Mouse (Mus musculus) layer of hippocampus, postnatal 36 days (tissue): Measurements from ENCODE around the gene Pdcl. TPM values are rescaled to one million over a fixed set of nuclear protein-coding genes. Genes with fewer than 3 reads are reported as not detected.

Experiments
- DNase-seq, 2 experiments: peaks; one replicate each; pipeline ENCODE4 v3.0.0; 2022
- total RNA-seq, 2 experiments: library from RNA; stranded (reverse); gene quantifications; 2 replicates each; pipeline ENCODE4 v1.2.3; 2021

Pdcl gene
- 10 to 100 TPM; 27.9 to 29.2 TPM for total RNA-seq

DNA sequence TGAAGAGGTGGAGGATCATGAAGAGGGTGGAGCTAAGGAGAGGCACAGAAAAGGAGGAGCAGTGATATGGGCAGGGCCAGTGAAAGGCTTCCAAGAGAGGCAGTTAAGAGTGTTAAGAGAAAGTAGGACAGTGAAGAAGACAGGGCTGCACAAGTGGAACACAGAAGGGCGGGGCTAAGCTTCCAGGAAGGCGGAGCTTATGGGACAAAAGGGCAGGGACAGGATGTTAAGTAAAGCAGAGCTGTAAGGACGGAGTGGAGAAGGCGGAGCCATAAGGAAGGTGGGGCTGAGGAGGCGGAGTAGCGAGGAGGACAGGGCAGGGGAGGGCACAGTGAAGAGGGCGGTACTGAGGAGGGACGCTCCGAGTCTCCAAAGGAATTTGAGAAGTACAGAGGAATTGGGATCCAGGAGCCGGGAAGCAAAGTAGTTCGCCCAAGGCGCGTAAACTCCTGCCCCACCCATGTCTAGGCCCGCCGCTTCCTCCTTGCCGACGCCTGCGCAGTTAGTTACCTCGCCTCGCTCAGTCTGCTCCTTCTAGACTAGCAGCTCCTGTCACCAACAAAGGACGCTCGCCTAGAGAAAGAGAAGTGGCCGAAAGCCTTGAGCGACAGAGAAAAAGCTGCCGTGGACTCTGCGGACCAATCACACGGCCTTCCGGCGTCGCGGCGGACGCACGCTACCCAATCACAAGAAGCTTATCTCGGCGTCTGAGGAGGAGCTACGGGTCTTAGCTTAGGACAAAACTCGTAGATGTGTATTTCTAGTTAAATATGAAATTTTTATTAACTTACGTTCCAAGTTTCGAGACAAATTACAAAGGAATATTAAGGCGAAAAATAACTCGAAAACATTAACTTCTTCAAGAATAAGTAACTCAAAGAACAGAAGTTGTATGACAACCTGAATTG, at the start of gene Pdcl:
TSS of gene Pdcl (minus strand) at position 700 of the 908 bp plus-strand sequence.
- peak; percentile 87 to 88 for DNase-seq

- DNase-seq, result no peak
Measured at GRCm38 (mm10) chr2:37395539-37395938, 36.4 kb upstream of the Pdcl start.

GRCm38 (mm10) chr2:37382921-37383320, 23.8 kb upstream of the Pdcl start:
- DNase-seq, result peak; percentile 22 to 31

- peak; percentile 18 to 50 for DNase-seq
Measured at GRCm38 (mm10) chr2:37380189-37380588, 21.1 kb upstream of the Pdcl start.

GRCm38 (mm10) chr2:37376018-37376417, 16.9 kb upstream of the Pdcl start:
- no peak for DNase-seq

DNA sequence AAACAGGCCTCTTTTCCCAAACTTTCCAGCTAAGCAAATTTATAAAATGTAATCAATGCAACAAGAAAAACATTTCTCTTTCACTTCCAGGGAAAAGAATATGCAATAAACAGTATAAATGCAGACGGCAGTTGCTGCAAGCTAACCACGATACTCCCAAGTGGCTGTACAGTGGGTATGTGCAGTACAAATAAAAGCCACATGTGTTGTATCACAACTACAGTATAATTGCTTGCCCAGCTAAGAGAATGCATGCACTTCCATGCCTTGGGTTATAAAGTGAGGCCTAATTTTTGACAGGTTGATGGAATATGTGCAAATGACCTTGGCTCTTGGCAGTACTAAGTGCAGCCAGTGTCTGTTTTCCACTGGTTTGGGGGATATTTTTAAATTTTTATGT, 11.5 kb upstream of the Pdcl start:
- no peak for DNase-seq

- DNase-seq, result no peak
Measured at GRCm38 (mm10) chr2:37359908-37360307, 776 bp upstream of the Pdcl start.

GRCm38 (mm10) chr2:37355571-37355970, 3.6 kb downstream of the Pdcl start:
- no peak for DNase-seq

DNA sequence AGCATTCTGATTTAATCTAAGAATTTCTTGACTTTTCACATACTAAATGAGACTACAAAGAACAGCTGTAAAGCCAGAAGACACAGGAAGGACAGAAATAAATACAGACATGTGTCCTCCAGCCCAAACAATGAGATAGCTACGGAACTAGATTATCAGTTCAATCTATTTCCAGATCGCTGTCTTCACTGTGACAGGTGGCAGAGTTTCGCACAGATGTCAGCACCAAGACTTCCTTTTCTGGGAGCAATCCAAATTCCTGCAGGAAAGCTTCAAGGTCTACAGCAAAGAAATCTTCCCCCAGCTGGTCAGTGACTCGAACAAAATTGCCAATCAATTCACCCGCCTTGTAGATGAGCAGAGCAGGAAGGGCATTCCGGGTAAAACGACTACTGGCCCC, 7.5 kb downstream of the Pdcl start:
- DNase-seq, result peak in 1 of 2 experiments; percentile 26

DNA sequence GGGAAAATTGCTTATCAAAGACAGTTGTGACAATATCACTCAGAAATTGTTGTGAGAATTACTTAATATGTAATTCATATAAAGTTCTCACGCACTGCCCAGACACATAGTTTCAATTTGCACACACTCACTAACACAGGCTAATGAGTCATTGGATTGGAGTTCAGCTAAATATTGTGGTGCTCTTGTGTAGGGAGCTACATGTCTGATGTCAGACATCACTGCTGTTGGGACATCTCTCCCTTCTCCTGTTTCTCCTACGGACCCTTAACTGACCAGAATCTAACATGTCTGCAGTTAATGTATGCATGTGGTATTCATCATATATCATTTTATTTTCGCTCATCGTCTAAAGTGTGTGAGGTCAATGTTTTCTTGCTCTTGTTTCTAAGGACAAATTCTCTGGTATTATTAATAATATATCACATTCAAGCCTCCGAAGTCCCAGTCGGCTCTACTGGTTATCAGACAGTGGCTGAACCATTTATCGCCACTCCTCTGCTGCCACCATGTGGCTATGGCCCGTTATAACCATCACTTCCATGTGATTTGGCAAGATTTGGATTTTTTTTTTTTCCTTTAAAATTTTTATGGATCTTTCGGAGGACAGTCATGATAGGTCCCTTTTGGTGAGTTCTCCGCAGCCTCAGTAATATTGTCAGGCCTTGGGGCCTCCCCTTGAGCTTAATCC, 20.5 kb downstream of the Pdcl start:
- peak in 1 of 2 experiments; percentile 53 for DNase-seq

DNA sequence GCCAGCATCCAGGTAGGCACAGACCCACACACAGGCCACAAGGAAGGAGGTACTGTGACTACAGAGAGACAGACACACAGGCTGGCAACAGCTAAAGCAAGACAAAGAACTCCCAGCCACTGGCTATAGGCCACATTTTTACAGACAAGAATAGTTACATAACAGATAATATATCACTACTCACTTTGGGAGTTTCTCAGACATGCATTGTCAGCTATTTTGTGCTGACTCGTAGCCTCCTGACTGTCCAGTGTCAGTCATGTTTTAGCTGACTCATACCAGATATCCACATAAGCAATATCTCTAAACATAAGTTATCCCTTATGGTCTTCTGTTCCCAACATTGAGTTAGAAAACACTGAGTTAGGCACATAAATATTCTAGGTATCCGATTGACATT, 25.8 kb downstream of the Pdcl start:
- no peak for DNase-seq

GRCm38 (mm10) chr2:37326215-37326614, 32.9 kb downstream of the Pdcl start, which contains the start of gene Olfr368:
Gene Olfr368, plus strand, starts transcription at chr2:37326515.
- DNase-seq, result no peak

Other genes starting within 250 kb of the Pdcl start
- gene Olfr362, start 241.4 kb downstream of the Pdcl start, total RNA-seq, result not detected
- gene Olfr364-ps1, start 220.0 kb downstream of the Pdcl start, total RNA-seq, result not detected
- gene Olfr365, start 171.1 kb downstream of the Pdcl start, total RNA-seq, result not detected
- not detected for gene Olfr366, start 147.8 kb downstream of the Pdcl start, total RNA-seq
- not detected for gene Olfr368, start 32.8 kb downstream of the Pdcl start, total RNA-seq
- gene Rc3h2, start 63.6 kb upstream of the Pdcl start, total RNA-seq, result 10 to 100 TPM; 84.1 to 93.5 TPM
- 10 to 100 TPM in 1 of 2 experiments, 1 to 10 TPM in 1; 9.5 to 11.6 TPM for gene Zbtb26, start 83.8 kb upstream of the Pdcl start, total RNA-seq
- gene Zbtb6, start 83.8 kb upstream of the Pdcl start, total RNA-seq, result 10 to 100 TPM; 16.4 to 16.9 TPM
- 10 to 100 TPM; 85.6 to 87.7 TPM for gene Rabgap1, start 83.9 kb upstream of the Pdcl start, total RNA-seq
- 1 to 10 TPM; 2.2 to 3.4 TPM for gene Gpr21, start 157.0 kb upstream of the Pdcl start, total RNA-seq